Mouse (Mus musculus): ENCODE results near the gene Ier2.

DNA sequence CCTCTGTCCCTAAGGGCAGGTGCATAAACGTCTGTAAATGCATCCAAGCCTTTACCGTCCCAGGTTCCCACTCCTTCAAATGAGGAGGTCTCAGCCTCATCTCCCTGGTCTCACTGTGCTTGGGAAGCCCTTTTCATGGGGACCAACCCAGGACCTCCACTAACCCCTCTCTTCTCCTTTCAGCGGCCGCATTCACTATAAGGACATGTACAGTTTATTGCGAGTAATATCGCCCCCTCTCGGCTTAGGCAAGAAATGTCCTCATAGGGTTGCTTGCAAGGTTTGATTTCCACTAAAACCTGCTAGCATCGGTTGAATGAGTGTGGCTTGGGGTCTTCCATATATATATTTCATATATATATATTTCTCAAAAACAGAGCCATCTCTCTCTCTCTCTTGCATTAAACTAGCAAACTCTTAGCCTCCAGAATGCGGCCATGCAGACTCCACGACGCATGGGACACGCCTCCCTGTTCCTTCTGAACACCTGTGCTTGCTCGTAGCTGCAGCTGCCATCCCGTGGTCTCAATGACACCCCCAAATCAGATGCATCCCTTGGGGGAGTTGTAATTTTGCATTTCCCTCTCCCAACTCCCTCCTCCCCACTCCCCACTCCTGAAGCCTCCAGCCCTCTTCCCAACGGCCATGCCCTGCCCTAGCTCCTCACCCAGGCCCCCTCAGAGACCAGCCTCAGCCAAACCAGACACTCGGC, 48.0 kb downstream of the Ier2 start:
- TF ChIP-seq CTCF (IDR thresholded peaks at IDR 0.05; ENCODE audit: insufficient read depth, low read depth, low read length) (peak; percentile 38; the same call in 1 of the 2 replicates), POLR2A (IDR thresholded peaks at IDR 0.05; ENCODE audit: insufficient read depth, low read depth, low read length) (no peak)
